Mouse (Mus musculus) heart, adult 2 months (tissue): ENCODE data around the gene Gjd3. TPM values are rescaled to one million over a fixed set of nuclear protein-coding genes. Genes with fewer than 3 reads are reported as not detected.

Experiments
- DNase-seq, 2 experiments: peaks; one replicate each; pipeline ENCODE4 v3.0.0; 2021
- H3K27ac ChIP-seq: fragments of 200-600 bp; 2 replicates; pipeline ENCODE4 v1.8.1; 2022
- H3K27me3 ChIP-seq: fragments of 200-500 bp; 2 replicates; pipeline ENCODE4 v1.6.1; 2012; ENCODE audit warnings: mild to moderate bottlenecking, low read length, inconsistent platforms, mixed read lengths; ENCODE audit not compliant: control insufficient read depth, insufficient read depth
- H3K36me3 ChIP-seq: fragments of 200-500 bp; 2 replicates; pipeline ENCODE4 v1.6.1; 2012; ENCODE audit warnings: low read length, inconsistent platforms; ENCODE audit not compliant: control insufficient read depth, insufficient read depth
- H3K4me1 ChIP-seq: fragments of 200-500 bp; 2 replicates; pipeline ENCODE4 v1.6.1; 2011; ENCODE audit warnings: low read length; ENCODE audit not compliant: control insufficient read depth, insufficient read depth
- H3K4me3 ChIP-seq: fragments of 200-600 bp; 2 replicates; pipeline ENCODE4 v1.8.1; 2022
- H3K79me2 ChIP-seq: fragments of 200-500 bp; replicated peaks from 2 replicates; pipeline ENCODE4 v1.6.1; 2012; ENCODE audit warnings: mild to moderate bottlenecking, inconsistent platforms, low read length, moderate library complexity, mixed read lengths; ENCODE audit not compliant: control insufficient read depth, insufficient read depth
- H3K9ac ChIP-seq: fragments of 200-500 bp; 2 replicates; pipeline ENCODE4 v1.6.1; 2012; ENCODE audit warnings: low read depth, mild to moderate bottlenecking, control low read depth, inconsistent platforms, low read length, mixed read lengths
- CTCF ChIP-seq: fragments of 200-600 bp; IDR thresholded peaks from 2 replicates; pipeline ENCODE4 v1.8.1; 2022; ENCODE audit warnings: antibody characterized with exemption, mild to moderate bottlenecking, moderate library complexity
- EP300 ChIP-seq: fragments of 200-500 bp; IDR thresholded peaks from 2 replicates; pipeline ENCODE4 v1.6.1; 2011; ENCODE audit warnings: low read depth, low read length, control low read depth; ENCODE audit not compliant: insufficient read depth
- POLR2A ChIP-seq: fragments of 200-500 bp; IDR thresholded peaks from 2 replicates; pipeline ENCODE4 v1.6.1; 2011; ENCODE audit warnings: mild to moderate bottlenecking, low read depth, low read length, control low read depth; ENCODE audit not compliant: insufficient read depth
- WGBS: fragments of 180-500 bp; shearing (Covaris S2); methylation state at CpG from one replicate; pipeline ENCODE4 v1.1.7; 2018; 5-methylcytosine and 5-hydroxymethylcytosine counted together
- intact Hi-C: fragments of 180-260 bp; cut with DNase I; formaldehyde crosslinking; loops from one replicate; pipeline ENCODE4 v1.15.1; 2025
- long read RNA-seq: library from polyadenylated mRNA; stranded (forward); transcript quantifications from one replicate; pipeline ENCODE4 v2.0.0, GENCODE M21; 2021
- polyA plus RNA-seq: library from polyadenylated mRNA; depleted of rRNA; stranded (reverse); fragments of >200 nt; gene quantifications from 2 replicates; pipeline ENCODE4 v1.2.3, GENCODE M21; 2012; rRNA removed
- total RNA-seq, 2 experiments: library from RNA; stranded (reverse); gene quantifications; 2 replicates each; pipeline ENCODE4 v1.2.3; 2021

Gjd3 gene
- total RNA-seq, result under 1 TPM; 0.27 to 0.31 TPM
- 0.94 and 1.6 TPM in 2 replicates for polyA plus RNA-seq
- long read RNA-seq, result 0 reads

GRCm38 (mm10) chr11:98982773-98983133, at the start of gene Gjd3:
Gene Gjd3 (minus strand): TSS chr11:98983016.
- no peak within 1 kb of the TSS for H3K27ac ChIP-seq

GRCm38 (mm10) chr11:99026899-99027440, 44.2 kb upstream of the Gjd3 start:
- Histone ChIP-seq H3K36me3 (no peaks in the 10 kb centered on the region), H3K4me3 (no peak overlapping the region), H3K27ac (no peak overlapping the region), H3K9ac (no peak overlapping the region), H3K79me2 (no peaks in the 10 kb centered on the region), H3K4me1 (no peaks in the 10 kb centered on the region), H3K27me3 (no peaks in the 10 kb centered on the region)
- WGBS, result 70% methylated on average over 12 of the region's 12 CpGs
- TF ChIP-seq POLR2A, result no peak
- TF ChIP-seq CTCF, result peak; percentile 33
- intact Hi-C loops, result no loop called here
- no peak for DNase-seq

More at GRCm38 (mm10) chr11:98982773-98983133, at the start of gene Gjd3:
- H3K4me3 ChIP-seq, result peak within 1 kb of the TSS; percentile 57
- peaks cover 2% of the 10 kb centered on the region for H3K4me1 ChIP-seq
- 7% methylated on average over 28 of the region's 28 CpGs for whole genome bisulfite sequencing
- intact Hi-C loops, result loop anchor here (2.0 to 5.0 kb wide), 2 partner anchors 80 to 168 kb away; no protein-coding TSS in a partner anchor
- TF ChIP-seq CTCF (no peak), POLR2A (no peak), EP300 (no peak)
- H3K27me3 ChIP-seq, result no peaks in the 10 kb centered on the region; the same call in 1 of the 2 replicates
- no peaks in the 10 kb centered on the region for H3K36me3 ChIP-seq
- no peaks in the 10 kb centered on the region for H3K79me2 ChIP-seq
- H3K9ac ChIP-seq, result peak within 1 kb of the TSS; percentile 57
- no peak for DNase-seq

DNA sequence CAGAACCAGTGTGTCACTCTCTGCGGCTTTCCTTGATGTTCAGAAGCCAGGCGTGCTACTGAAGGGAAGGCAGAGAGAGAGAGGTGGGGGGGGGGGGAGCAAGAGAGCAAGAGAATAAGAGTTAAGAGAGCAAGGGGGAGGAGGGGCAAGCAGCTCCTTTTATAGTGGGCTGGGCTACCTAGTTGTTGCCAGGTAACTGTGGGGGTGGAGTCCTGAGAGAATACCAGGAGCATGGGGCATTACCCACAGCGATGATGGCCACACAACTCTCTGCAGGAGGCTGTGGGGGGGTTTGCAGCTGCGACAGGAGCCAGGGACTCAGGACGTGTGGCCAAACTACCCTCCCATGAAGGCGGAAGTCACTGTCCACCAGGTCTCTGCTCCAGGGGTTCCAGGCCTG, 43.1 kb upstream of the Gjd3 start:
- H3K4me1 ChIP-seq, result no peaks in the 10 kb centered on the region
- WGBS, result 94% methylated on average over 6 of the region's 6 CpGs
- H3K9ac ChIP-seq, result no peak overlapping the region
- H3K36me3 ChIP-seq, result no peaks in the 10 kb centered on the region
- no peak for DNase-seq
- H3K27me3 ChIP-seq, result no peaks in the 10 kb centered on the region
- no peak overlapping the region for H3K4me3 ChIP-seq
- no peak overlapping the region for H3K27ac ChIP-seq
- no peak for TF ChIP-seq POLR2A
- TF ChIP-seq CTCF, result no peak
- H3K79me2 ChIP-seq, result no peaks in the 10 kb centered on the region
- intact Hi-C loops, result no loop called here

- 31% methylated on average over 18 of the region's 18 CpGs for WGBS
- Histone ChIP-seq H3K36me3 (no peaks in the 10 kb centered on the region), H3K4me3 (peak overlapping the region; percentile 62), H3K27ac (peak overlapping the region; percentile 28; the same call in 1 of the 2 replicates), H3K9ac (peak overlapping the region; percentile 13), H3K27me3 (no peaks in the 10 kb centered on the region), H3K79me2 (no peaks in the 10 kb centered on the region), H3K4me1 (no peaks in the 10 kb centered on the region)
- DNase-seq, result no peak
- TF ChIP-seq CTCF, result no peak
- TF ChIP-seq EP300, result no peak
- TF ChIP-seq POLR2A, result no peak
- intact Hi-C loops, result no loop called here
Observed at GRCm38 (mm10) chr11:99024468-99025134, 41.8 kb upstream of the Gjd3 start.

GRCm38 (mm10) chr11:99023500-99024467, 41.0 kb upstream of the Gjd3 start, which contains the start of gene Top2a:
Gene Top2a (minus strand): TSS chr11:99024189.
- intact Hi-C loops, result no loop called here
- WGBS, result under 1% methylated on average over 54 of the region's 54 CpGs
- no peaks in the 10 kb centered on the region for H3K4me1 ChIP-seq

More at GRCm38 (mm10) chr11:99023500-99024467, 41.0 kb upstream of the Gjd3 start, which contains the start of gene Top2a:
- peak within 1 kb of the TSS; percentile 62 for H3K4me3 ChIP-seq
- H3K9ac ChIP-seq, result peak within 1 kb of the TSS; percentile 30
- peak within 1 kb of the TSS; percentile 28; the same call in 1 of the 2 replicates for H3K27ac ChIP-seq
- no peak for TF ChIP-seq CTCF
- peak; percentile 40 for TF ChIP-seq POLR2A
- no peaks in the 10 kb centered on the region for H3K36me3 ChIP-seq
- no peaks in the 10 kb centered on the region for H3K79me2 ChIP-seq
- DNase-seq, result peak; percentile 93 to 95
- no peaks in the 10 kb centered on the region for H3K27me3 ChIP-seq
